Mouse (Mus musculus) cerebellum, adult 8-10 months (tissue): Measurements from ENCODE around the gene Zfp709.
"Not testable (repeated sequence)": the region's sequence is repeated elsewhere in the genome, so short reads cannot be mapped to it uniquely, and the experiment has no call there.

Source experiments
- DNase-seq: peaks from one replicate; pipeline ENCODE4 v3.0.0; 2022

Gene Zfp709

DNA sequence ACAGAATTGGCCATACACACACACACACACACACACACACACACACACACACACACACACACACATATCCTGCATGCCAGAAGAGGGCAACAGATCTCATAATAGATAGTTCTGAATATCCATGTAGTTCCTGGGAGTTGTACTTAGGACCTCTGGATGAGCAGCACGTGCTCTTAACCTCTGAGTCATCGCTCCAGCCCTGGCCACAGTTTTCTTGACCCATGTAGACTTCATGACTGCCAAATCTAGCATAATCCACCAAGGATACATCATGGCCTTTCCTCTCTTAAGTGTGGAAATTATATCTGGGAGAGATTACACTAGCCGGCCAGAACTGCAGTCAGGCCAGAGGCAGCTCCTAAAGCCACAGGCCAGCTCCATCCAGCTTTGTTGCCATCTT lies 44.7 kb downstream of the Zfp709 start:
- DNase-seq: no peak

DNA sequence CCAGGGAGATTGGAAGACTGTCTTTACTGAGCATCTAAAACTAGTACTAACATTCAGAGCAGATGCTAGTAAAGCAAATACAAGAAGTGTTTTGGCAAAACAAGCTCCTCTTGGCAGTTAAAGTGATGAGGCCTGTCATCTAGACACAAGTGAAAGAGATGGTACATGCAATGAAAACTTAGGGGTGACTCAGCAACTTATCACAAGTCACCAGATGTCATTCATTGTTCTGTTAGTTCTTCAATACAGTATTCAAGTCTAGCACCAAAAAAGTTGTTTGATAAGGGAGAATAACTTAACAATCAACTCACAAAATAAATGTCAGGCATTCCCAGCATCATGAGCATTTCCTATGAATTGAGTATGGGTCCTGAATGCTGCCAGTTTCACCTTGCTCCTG lies 46.0 kb downstream of the Zfp709 start:
- no peak for DNase-seq

DNA sequence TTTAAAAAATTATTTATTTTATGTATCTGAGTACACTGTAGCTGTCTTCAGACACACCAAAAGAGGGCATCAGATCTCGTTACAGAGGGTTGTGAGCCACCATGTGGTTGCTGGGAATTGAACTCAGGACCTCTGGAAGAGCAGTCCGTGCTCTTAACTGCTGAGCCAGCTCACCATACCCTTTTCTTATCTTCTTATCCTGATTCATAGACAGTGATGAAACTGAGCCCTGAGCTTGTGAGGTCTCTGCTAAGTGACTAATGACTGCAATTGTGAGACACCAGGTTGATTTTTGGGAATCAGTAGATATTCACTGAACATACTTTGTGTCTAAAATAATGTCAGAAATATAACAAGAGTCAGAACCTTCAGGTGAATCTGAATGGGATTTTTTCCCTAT lies 56.2 kb downstream of the Zfp709 start:
- not testable (repeated sequence) for DNase-seq

DNA sequence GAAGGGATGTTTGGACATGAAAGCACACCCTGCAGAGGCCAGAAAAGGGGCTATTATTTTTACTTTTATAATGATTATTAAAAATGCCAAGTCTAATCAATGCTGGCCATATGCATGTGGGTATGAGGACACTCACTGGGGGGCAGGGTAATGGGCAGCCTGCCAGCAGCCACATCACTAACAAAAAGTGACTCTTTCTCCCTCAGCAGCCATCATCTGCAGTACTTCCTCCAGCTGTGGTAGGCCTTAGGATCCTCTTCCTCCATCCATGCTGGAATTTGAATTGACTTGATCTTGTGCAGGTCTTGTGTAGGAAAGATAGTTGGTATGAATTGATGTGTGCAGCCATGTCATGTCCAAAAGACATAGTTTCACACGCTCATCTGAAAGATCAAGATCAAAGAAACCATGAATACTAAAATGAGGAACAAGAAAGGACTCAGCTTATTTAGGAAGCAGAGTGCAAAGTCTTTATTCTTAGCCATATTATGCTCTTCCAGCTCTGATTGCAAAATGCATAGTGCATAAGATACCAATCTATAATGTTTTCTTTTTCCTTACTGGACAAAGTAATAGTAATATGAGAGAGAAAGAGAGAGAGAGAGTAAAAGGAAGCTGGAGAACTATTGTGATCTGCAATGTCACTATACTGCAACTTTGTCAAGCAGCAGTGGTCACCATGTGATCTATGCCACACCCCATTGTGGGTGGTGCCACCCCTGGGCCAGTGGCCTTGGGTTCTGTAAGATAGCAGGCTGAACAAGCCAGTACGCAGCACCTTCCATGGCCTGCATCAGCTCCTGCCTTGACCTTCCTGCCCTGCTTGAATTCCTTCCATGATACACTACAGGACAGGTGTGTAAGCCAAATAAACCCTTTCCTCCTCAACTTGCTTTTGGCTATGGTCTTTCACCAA lies 58.7 kb downstream of the Zfp709 start:
- DNase-seq: no peak

DNA sequence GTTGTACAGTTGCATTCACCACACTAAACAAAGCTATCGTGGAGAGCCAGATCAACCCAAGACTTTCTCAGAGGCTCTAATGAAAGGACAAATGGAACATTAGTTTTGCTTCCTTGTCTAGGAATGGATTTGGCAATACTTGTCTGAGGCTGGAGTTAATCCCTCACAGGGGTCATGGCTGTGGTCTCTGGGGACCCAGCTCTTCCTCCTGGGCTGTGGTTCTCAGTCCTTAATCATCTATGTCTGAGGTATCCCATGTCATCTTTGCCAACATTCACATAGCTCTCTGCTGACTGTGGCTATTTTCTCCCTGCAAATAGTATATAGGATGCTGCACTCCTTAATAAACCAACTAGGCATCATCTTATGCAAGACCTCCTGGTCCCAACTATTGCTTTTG lies 60.0 kb downstream of the Zfp709 start:
- DNase-seq: no peak
